Mouse (Mus musculus) hindbrain, postnatal 0 days (tissue): ENCODE results near the gene Map3k13. TPM values are rescaled to one million over a fixed set of nuclear protein-coding genes. Genes with fewer than 3 reads are reported as not detected.

ENCODE experiments used
- ATAC-seq: fragments of 200-750 bp; cut with Nextera tagmentation; 2 replicates; pipeline ENCODE4 v1.8.0; 2017; ENCODE audit warnings: mild to moderate bottlenecking, moderate TSS enrichment, moderate library complexity
- DNase-seq: peaks from one replicate; pipeline ENCODE4 v3.0.0-alpha.2; 2015; ENCODE audit warnings: low spot score
- H3K27ac ChIP-seq: fragments of 300-500 bp; sonication (generic); 2 replicates; pipeline ENCODE4 v1.5.1; 2014; ENCODE audit warnings: mild to moderate bottlenecking
- H3K27me3 ChIP-seq: fragments of 300-500 bp; sonication (generic); 2 replicates; pipeline ENCODE4 v1.6.1; 2014; ENCODE audit warnings: low read length, mixed read lengths; ENCODE audit not compliant: insufficient read depth
- H3K36me3 ChIP-seq: fragments of 300-500 bp; sonication (generic); 2 replicates; pipeline ENCODE4 v1.6.1; 2014; ENCODE audit warnings: low read length, mixed read lengths; ENCODE audit not compliant: insufficient read depth
- H3K4me1 ChIP-seq: fragments of 300-500 bp; sonication (generic); 2 replicates; pipeline ENCODE4 v1.6.1; 2014; ENCODE audit warnings: antibody characterized with exemption, low read length, mixed read lengths; ENCODE audit not compliant: insufficient read depth
- H3K4me2 ChIP-seq: fragments of 300-500 bp; sonication (generic); 2 replicates; pipeline ENCODE4 v1.6.1; 2014; ENCODE audit warnings: low read depth, mild to moderate bottlenecking, low read length, moderate library complexity, mixed read lengths
- H3K4me3 ChIP-seq: fragments of 300-500 bp; sonication (generic); 2 replicates; pipeline ENCODE4 v1.5.1; 2014; ENCODE audit warnings: low read length
- H3K9ac ChIP-seq: fragments of 300-500 bp; sonication (generic); replicated peaks from 2 replicates; pipeline ENCODE4 v1.6.1; 2014; ENCODE audit warnings: mild to moderate bottlenecking, low read length, moderate library complexity, mixed read lengths
- H3K9me3 ChIP-seq: fragments of 300-500 bp; sonication (generic); 2 replicates; pipeline ENCODE4 v1.6.1; 2016; ENCODE audit warnings: low read length, mixed read lengths
- CTCF ChIP-seq: IDR thresholded peaks from 2 replicates; pipeline ENCODE4 v1.5.1; 2016; ENCODE audit warnings: antibody characterized with exemption, control low read depth, low read depth
- WGBS: fragments of 180-500 bp; shearing (Covaris S2); extraction: QIAGEN DNeasy Blood & Tissue Kit; methylation state at CpG from one replicate; pipeline ENCODE4 v1.1.7; 2014; 5-methylcytosine and 5-hydroxymethylcytosine counted together
- polyA plus RNA-seq: library from polyadenylated mRNA; unstranded; fragments of >200 nt; fragmentation: Nextera tagmentation; extraction: Ambion mirVana; gene quantifications from 2 replicates; pipeline ENCODE4 v1.2.1, GENCODE M21; 2015
- total RNA-seq: library from RNA; depleted of rRNA; stranded (reverse); fragments of >200 nt; gene quantifications from 2 replicates; pipeline ENCODE4 v1.2.3, GENCODE M21; 2014; rRNA removed

Map3k13 gene
- 12.8 and 12.9 TPM in 2 replicates for total RNA-seq
- 3.9 and 4.5 TPM in 2 replicates for polyA plus RNA-seq

DNA sequence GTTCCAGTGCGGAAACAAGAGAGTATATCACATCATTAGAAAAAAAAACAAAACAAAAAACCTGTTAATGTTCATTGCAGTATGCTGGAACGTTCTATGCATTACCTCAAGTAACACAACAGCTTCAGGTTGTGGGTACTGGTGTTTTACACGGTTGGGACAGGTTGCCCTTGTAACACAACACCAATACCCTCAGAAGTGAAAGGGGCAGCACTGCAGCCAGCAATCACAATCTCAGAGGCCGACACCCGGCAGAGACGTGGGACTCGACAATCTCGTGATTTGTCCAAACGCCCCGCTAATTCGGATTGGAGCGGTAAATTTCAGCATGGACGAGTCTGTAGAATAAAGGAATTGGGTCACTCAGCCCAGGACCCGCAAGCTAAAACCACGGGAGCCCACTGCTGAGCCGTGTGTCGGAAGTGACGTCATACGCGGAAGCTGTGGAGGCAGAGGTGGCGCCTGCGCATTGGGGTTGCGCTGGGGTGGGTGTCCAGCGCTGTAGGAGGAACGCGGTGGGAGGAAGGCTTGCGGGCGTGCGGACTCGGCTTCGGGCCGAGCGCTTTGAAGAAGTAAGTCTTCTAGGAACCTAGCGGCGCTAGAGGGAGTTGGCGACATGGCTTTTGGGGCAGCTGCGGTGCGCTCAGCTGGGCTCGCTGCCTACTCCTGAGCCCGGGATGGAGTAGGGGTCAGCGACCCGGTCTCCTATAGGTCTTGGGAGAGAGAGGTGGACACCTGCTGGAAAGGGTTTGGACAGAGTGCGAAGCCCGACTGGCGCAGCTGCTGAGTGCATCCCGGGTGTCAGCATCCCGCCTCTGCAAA, at the start of gene Map3k13:
TSS of gene Map3k13 (plus strand) at position 472 of the 822 bp plus-strand sequence.
- TF ChIP-seq CTCF, result peak; percentile 49
- Histone ChIP-seq H3K4me2 (peak within 1 kb of the TSS; percentile 85), H3K4me3 (peak within 1 kb of the TSS; percentile 86), H3K9ac (peak within 1 kb of the TSS; percentile 79), H3K9me3 (no peaks in the 10 kb centered on the region), H3K27ac (peak within 1 kb of the TSS; percentile 90), H3K4me1 (no peaks in the 10 kb centered on the region), H3K27me3 (no peaks in the 10 kb centered on the region), H3K36me3 (no peaks in the 10 kb centered on the region; the same call in 1 of the 2 replicates)
- WGBS, result 2% methylated on average over 47 of the region's 47 CpGs
- ATAC-seq (peak; percentile 99), DNase-seq (peak; percentile 98)

DNA sequence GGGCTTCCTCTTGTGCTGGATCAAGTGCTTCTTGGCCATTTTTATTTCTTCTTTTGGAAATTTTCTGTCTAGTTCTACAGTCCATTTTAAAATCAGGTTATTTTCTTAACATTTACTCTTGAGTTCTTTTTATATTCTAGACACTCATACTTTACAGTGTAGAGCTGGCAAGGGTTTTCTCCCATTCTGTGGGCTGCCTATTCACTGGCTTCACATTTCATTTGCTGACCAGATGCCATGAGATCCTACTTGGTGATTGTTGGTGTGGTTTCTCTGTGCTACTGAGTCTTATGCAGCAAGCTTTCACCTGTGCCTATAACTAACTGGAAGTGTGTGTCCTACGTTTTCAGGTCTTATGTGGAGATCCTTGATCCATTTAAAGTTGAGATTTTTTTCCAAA, 35.7 kb upstream of the Map3k13 start:
- no peak for DNase-seq
- ATAC-seq, result no peak
- Histone ChIP-seq H3K4me2 (no peak overlapping the region), H3K9me3 (no peaks in the 10 kb centered on the region), H3K27me3 (no peaks in the 10 kb centered on the region), H3K4me1 (no peaks in the 10 kb centered on the region), H3K9ac (no peak overlapping the region), H3K36me3 (no peaks in the 10 kb centered on the region), H3K27ac (no peak overlapping the region), H3K4me3 (no peak overlapping the region)
- WGBS, result 79% methylated on average over 1 of the region's 1 CpGs
- no peak for TF ChIP-seq CTCF

GRCm38 (mm10) chr16:21768255-21768654, 25.9 kb upstream of the Map3k13 start:
- H3K27ac ChIP-seq, result no peak overlapping the region
- no peaks in the 10 kb centered on the region for H3K4me1 ChIP-seq
- H3K4me2 ChIP-seq, result no peak overlapping the region
- H3K27me3 ChIP-seq, result no peaks in the 10 kb centered on the region
- H3K36me3 ChIP-seq, result 0 out of 2 replicates have a peak, but pooled peaks cover 4% of the 10 kb centered on the region
- peak; percentile 50 for TF ChIP-seq CTCF
- H3K9ac ChIP-seq, result no peak overlapping the region
- WGBS, result 73% methylated on average over 3 of the region's 3 CpGs
- peak; percentile 30 for DNase-seq
- H3K9me3 ChIP-seq, result no peaks in the 10 kb centered on the region
- no peak for ATAC-seq
- H3K4me3 ChIP-seq, result no peak overlapping the region

- no peak overlapping the region for H3K4me3 ChIP-seq
- WGBS, result 82% methylated on average over 5 of the region's 5 CpGs
- TF ChIP-seq CTCF, result peak; percentile 60
- no peak overlapping the region for H3K4me2 ChIP-seq
- H3K36me3 ChIP-seq, result 0 out of 2 replicates have a peak, but pooled peaks cover 4% of the 10 kb centered on the region
- H3K9ac ChIP-seq, result no peak overlapping the region
- ATAC-seq (no peak), DNase-seq (peak; percentile 54)
- H3K4me1 ChIP-seq, result no peaks in the 10 kb centered on the region
- H3K27ac ChIP-seq, result no peak overlapping the region
- no peaks in the 10 kb centered on the region for H3K9me3 ChIP-seq
- H3K27me3 ChIP-seq, result no peaks in the 10 kb centered on the region
Measured at GRCm38 (mm10) chr16:21769667-21770066, 24.5 kb upstream of the Map3k13 start.

- Histone ChIP-seq H3K4me3 (no peak overlapping the region), H3K4me1 (no peaks in the 10 kb centered on the region), H3K27ac (no peak overlapping the region), H3K4me2 (no peak overlapping the region), H3K27me3 (no peaks in the 10 kb centered on the region), H3K36me3 (no peaks in the 10 kb centered on the region), H3K9me3 (no peaks in the 10 kb centered on the region), H3K9ac (no peak overlapping the region)
- TF ChIP-seq CTCF, result no peak
- DNase-seq, result no peak
- no peak for ATAC-seq
- WGBS, result 71% methylated on average over 4 of the region's 4 CpGs
Measured at GRCm38 (mm10) chr16:21774725-21775124, 19.4 kb upstream of the Map3k13 start.

DNA sequence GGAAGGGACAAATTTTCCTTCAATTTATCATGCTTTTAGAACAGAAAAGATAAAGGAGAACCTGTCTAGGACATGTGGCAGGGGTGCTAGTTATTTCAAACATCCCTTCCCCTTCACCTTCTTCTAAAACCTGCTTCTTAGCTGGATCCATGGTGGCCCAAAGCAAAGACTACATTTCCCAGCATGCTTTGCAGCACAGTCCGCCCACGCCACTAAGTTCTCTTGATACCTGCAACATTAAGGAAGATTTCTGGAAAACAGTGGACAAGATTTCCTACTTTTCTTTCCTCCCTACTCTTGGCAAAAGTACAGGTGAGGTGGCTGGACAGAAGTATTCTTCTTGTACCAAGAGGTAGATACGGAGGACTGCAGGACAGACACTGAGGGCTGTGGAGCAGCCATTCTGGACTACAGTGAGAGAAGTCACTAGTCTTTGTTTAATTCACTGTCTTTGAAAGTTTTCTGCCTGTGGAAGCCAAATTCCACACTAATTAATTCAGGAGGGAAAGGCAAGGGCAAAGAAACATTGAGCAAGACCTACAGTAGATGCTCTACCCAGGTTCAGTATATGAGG, 15.8 kb upstream of the Map3k13 start:
- peak overlapping the region; percentile 19 for H3K4me3 ChIP-seq
- DNase-seq, result peak; percentile 46
- WGBS, result 43% methylated on average over 3 of the region's 3 CpGs
- H3K36me3 ChIP-seq, result no peaks in the 10 kb centered on the region
- no peak overlapping the region for H3K27ac ChIP-seq
- no peaks in the 10 kb centered on the region for H3K4me1 ChIP-seq
- H3K27me3 ChIP-seq, result no peaks in the 10 kb centered on the region
- H3K4me2 ChIP-seq, result peak overlapping the region; percentile 35; the same call in 1 of the 2 replicates
- TF ChIP-seq CTCF, result no peak
- no peak overlapping the region for H3K9ac ChIP-seq
- no peak for ATAC-seq
- H3K9me3 ChIP-seq, result no peaks in the 10 kb centered on the region
